Mouse (Mus musculus): ENCODE measurements around the gene Ptchd4. TPM values are rescaled to one million over a fixed set of nuclear protein-coding genes. Genes with fewer than 3 reads are reported as not detected.

The Ptchd4 gene
- polyA plus RNA-seq, 1 experiment from 2014 or later = 0.45 TPM

DNA sequence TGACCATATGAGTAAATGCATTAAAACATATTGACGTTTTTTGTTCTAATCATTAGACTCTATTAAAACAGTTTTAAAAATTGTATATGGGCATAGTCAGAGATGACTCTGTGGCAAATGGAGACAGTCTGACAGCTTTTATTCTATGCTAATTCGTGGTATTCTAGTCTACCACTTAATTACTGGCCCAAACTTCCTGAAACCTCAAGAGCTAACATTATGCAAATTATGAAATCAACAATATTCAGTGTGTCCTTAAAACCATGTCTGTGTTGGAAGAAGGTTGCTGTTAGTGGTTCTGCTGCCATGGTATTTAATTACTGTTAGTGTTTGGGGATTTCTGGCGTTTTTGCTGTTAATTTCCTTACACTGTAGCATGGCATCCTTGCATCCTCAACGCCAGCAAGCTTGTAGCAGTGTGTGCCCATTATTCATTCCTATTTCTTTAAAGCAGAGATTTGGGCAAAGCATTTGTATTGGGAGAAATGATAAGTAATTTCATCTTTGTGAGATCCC, 12.6 kb upstream of the Ptchd4 start:
- ATAC-seq (ENCODE audit: insufficient number of reproducible peaks, insufficient read depth, low FRiP score, low read depth) = no peak
- no peaks in the 10 kb centered on the region for H3K27me3 ChIP-seq (ENCODE audit: control insufficient read depth, insufficient read depth, low read length)
- no peaks in the 10 kb centered on the region for H3K36me3 ChIP-seq (ENCODE audit: control insufficient read depth, insufficient read depth, low read length)
- H3K4me2 ChIP-seq (replicated peaks; ENCODE audit: low read depth, low read length) = no peak overlapping the region
- no peaks in the 10 kb centered on the region for H3K4me1 ChIP-seq (ENCODE audit: control insufficient read depth, insufficient read depth, low read length)
- 64% methylated on average over 4 of the region's 4 CpGs for WGBS
- no peaks in the 10 kb centered on the region for H3K9me3 ChIP-seq (ENCODE audit: control insufficient read depth, low read depth, low read length)
- no peak overlapping the region for H3K27ac ChIP-seq (ENCODE audit: low read length)
- H3K9ac ChIP-seq (replicated peaks; ENCODE audit: low read depth, low read length) = no peak overlapping the region
- no peak overlapping the region for H3K4me3 ChIP-seq (ENCODE audit: low read depth, low read length)

- no peaks in the 10 kb centered on the region for H3K9me3 ChIP-seq (ENCODE audit: control insufficient read depth, low read depth, low read length)
- WGBS = 57% methylated on average over 4 of the region's 4 CpGs
- H3K4me2 ChIP-seq (replicated peaks; ENCODE audit: low read depth, low read length) = no peak overlapping the region
- no peak overlapping the region for H3K4me3 ChIP-seq (ENCODE audit: low read depth, low read length)
- ATAC-seq (ENCODE audit: insufficient number of reproducible peaks, insufficient read depth, low FRiP score, low read depth) = no peak
- H3K9ac ChIP-seq (replicated peaks; ENCODE audit: low read depth, low read length) = no peak overlapping the region
- H3K4me1 ChIP-seq (ENCODE audit: control insufficient read depth, insufficient read depth, low read length) = no peaks in the 10 kb centered on the region
- H3K27ac ChIP-seq (ENCODE audit: low read length) = no peak overlapping the region
- no peaks in the 10 kb centered on the region for H3K27me3 ChIP-seq (ENCODE audit: control insufficient read depth, insufficient read depth, low read length)
- no peaks in the 10 kb centered on the region for H3K36me3 ChIP-seq (ENCODE audit: control insufficient read depth, insufficient read depth, low read length)
Measured at GRCm38 (mm10) chr17:42304262-42304661, 11.5 kb upstream of the Ptchd4 start.

GRCm38 (mm10) chr17:42307001-42307400, 8.7 kb upstream of the Ptchd4 start:
- Histone ChIP-seq H3K4me3 (ENCODE audit: low read depth, low read length) (no peak overlapping the region), H3K27ac (ENCODE audit: low read length) (no peak overlapping the region), H3K4me1 (ENCODE audit: control insufficient read depth, insufficient read depth, low read length) (no peaks in the 10 kb centered on the region), H3K27me3 (ENCODE audit: control insufficient read depth, insufficient read depth, low read length) (no peaks in the 10 kb centered on the region), H3K36me3 (ENCODE audit: control insufficient read depth, insufficient read depth, low read length) (no peaks in the 10 kb centered on the region), H3K9ac (replicated peaks; ENCODE audit: low read depth, low read length) (no peak overlapping the region), H3K9me3 (ENCODE audit: control insufficient read depth, low read depth, low read length) (no peaks in the 10 kb centered on the region), H3K4me2 (replicated peaks; ENCODE audit: low read depth, low read length) (no peak overlapping the region)
- 88% methylated on average over 1 of the region's 1 CpGs for WGBS
- no peak for ATAC-seq (ENCODE audit: insufficient number of reproducible peaks, insufficient read depth, low FRiP score, low read depth)

GRCm38 (mm10) chr17:42310136-42310535, 5.6 kb upstream of the Ptchd4 start:
- no peak for ATAC-seq (ENCODE audit: insufficient number of reproducible peaks, insufficient read depth, low FRiP score, low read depth)
- H3K9me3 ChIP-seq (ENCODE audit: control insufficient read depth, low read depth, low read length) = no peaks in the 10 kb centered on the region
- H3K36me3 ChIP-seq (ENCODE audit: control insufficient read depth, insufficient read depth, low read length) = no peaks in the 10 kb centered on the region
- no peaks in the 10 kb centered on the region for H3K27me3 ChIP-seq (ENCODE audit: control insufficient read depth, insufficient read depth, low read length)
- H3K9ac ChIP-seq (replicated peaks; ENCODE audit: low read depth, low read length) = no peak overlapping the region
- no peak overlapping the region for H3K27ac ChIP-seq (ENCODE audit: low read length)
- no peaks in the 10 kb centered on the region for H3K4me1 ChIP-seq (ENCODE audit: control insufficient read depth, insufficient read depth, low read length)
- no peak overlapping the region for H3K4me3 ChIP-seq (ENCODE audit: low read depth, low read length)
- H3K4me2 ChIP-seq (replicated peaks; ENCODE audit: low read depth, low read length) = no peak overlapping the region

DNA sequence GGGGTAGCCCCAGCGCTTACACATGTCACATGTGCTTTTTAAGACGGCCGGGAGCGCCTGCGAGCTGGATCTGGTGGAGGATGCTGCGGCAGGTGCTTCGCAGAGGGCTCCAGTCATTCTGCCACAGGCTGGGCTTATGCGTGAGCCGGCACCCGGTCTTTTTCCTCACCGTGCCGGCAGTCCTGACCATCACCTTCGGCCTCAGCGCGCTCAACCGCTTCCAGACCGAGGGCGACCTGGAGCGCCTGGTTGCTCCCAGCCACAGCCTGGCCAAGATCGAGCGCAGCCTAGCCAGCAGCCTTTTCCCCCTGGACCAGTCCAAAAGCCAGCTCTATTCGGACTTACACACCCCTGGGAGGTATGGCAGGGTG, 850 bp downstream of the Ptchd4 start:
- Histone ChIP-seq H3K27ac (ENCODE audit: low read length) (no peak overlapping the region), H3K9me3 (ENCODE audit: control insufficient read depth, low read depth, low read length) (no peaks in the 10 kb centered on the region), H3K4me3 (ENCODE audit: low read depth, low read length) (peak overlapping the region; percentile 46), H3K27me3 (ENCODE audit: control insufficient read depth, insufficient read depth, low read length) (peaks cover 11% of the 10 kb centered on the region; the same call in 1 of the 2 replicates), H3K36me3 (ENCODE audit: control insufficient read depth, insufficient read depth, low read length) (no peaks in the 10 kb centered on the region), H3K4me1 (ENCODE audit: control insufficient read depth, insufficient read depth, low read length) (no peaks in the 10 kb centered on the region), H3K4me2 (replicated peaks; ENCODE audit: low read depth, low read length) (peak overlapping the region; percentile 94), H3K9ac (replicated peaks; ENCODE audit: low read depth, low read length) (no peak overlapping the region)
- 2% methylated on average over 22 of the region's 22 CpGs for WGBS
- peak; percentile 33; the same call in 1 of the 2 replicates for ATAC-seq (ENCODE audit: insufficient number of reproducible peaks, insufficient read depth, low FRiP score, low read depth)

DNA sequence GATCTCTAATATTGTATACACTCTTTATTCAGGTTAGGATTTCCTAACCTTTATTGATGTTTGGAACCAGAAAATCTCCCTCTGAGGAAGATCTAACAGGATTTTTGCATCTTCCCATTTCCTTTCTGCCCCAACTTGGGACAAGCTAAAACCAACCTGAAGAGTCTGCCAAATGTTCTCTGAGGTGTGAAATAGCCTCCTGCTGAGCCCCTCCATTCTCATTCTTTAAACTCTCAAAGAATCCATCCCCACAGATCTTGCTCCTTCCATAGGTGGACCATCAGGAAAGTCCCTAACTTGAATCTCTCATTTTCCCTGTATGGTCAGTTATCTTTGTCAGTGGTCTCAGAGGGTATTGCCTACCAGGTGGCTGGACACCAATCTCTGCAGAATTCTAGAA, 20.0 kb downstream of the Ptchd4 start:
- Histone ChIP-seq H3K27ac (ENCODE audit: low read length) (no peak overlapping the region), H3K9ac (replicated peaks; ENCODE audit: low read depth, low read length) (no peak overlapping the region), H3K27me3 (ENCODE audit: control insufficient read depth, insufficient read depth, low read length) (no peaks in the 10 kb centered on the region), H3K4me3 (ENCODE audit: low read depth, low read length) (no peak overlapping the region), H3K4me1 (ENCODE audit: control insufficient read depth, insufficient read depth, low read length) (no peaks in the 10 kb centered on the region), H3K4me2 (replicated peaks; ENCODE audit: low read depth, low read length) (no peak overlapping the region), H3K9me3 (ENCODE audit: control insufficient read depth, low read depth, low read length) (no peaks in the 10 kb centered on the region), H3K36me3 (ENCODE audit: control insufficient read depth, insufficient read depth, low read length) (no peaks in the 10 kb centered on the region)
- ATAC-seq (ENCODE audit: insufficient number of reproducible peaks, insufficient read depth, low FRiP score, low read depth) = no peak

GRCm38 (mm10) chr17:42336571-42336970, 20.8 kb downstream of the Ptchd4 start:
- Histone ChIP-seq H3K9me3 (ENCODE audit: control insufficient read depth, low read depth, low read length) (no peaks in the 10 kb centered on the region), H3K4me1 (ENCODE audit: control insufficient read depth, insufficient read depth, low read length) (no peaks in the 10 kb centered on the region), H3K36me3 (ENCODE audit: control insufficient read depth, insufficient read depth, low read length) (no peaks in the 10 kb centered on the region), H3K4me3 (ENCODE audit: low read depth, low read length) (no peak overlapping the region), H3K27ac (ENCODE audit: low read length) (no peak overlapping the region), H3K9ac (replicated peaks; ENCODE audit: low read depth, low read length) (no peak overlapping the region), H3K27me3 (ENCODE audit: control insufficient read depth, insufficient read depth, low read length) (no peaks in the 10 kb centered on the region), H3K4me2 (replicated peaks; ENCODE audit: low read depth, low read length) (no peak overlapping the region)
- 80% methylated on average over 6 of the region's 6 CpGs for WGBS
- ATAC-seq (ENCODE audit: insufficient number of reproducible peaks, insufficient read depth, low FRiP score, low read depth) = no peak

DNA sequence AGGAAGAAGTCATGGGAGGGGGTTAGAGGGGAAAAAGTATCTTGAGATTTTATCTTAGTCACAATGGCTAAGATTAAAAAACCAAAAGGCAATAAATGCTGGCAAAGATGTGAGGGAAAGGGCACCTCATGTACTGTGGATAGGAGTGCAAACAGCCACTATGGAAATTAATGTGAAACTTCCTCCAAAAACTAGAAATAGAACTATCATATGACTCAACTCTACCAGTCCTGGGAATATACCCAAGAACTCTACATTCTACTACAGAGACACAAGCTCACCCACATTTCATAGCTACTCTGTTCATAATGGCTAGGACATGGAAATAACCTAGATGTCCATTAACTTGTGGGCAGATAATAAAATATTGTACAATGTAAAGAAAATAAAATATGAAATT, 30.3 kb downstream of the Ptchd4 start:
- Histone ChIP-seq H3K4me2 (replicated peaks; ENCODE audit: low read depth, low read length) (no peak overlapping the region), H3K27me3 (ENCODE audit: control insufficient read depth, insufficient read depth, low read length) (no peaks in the 10 kb centered on the region), H3K9me3 (ENCODE audit: control insufficient read depth, low read depth, low read length) (no peaks in the 10 kb centered on the region), H3K4me3 (ENCODE audit: low read depth, low read length) (no peak overlapping the region), H3K36me3 (ENCODE audit: control insufficient read depth, insufficient read depth, low read length) (no peaks in the 10 kb centered on the region), H3K27ac (ENCODE audit: low read length) (no peak overlapping the region), H3K9ac (replicated peaks; ENCODE audit: low read depth, low read length) (no peak overlapping the region), H3K4me1 (ENCODE audit: control insufficient read depth, insufficient read depth, low read length) (no peaks in the 10 kb centered on the region)
- no peak for ATAC-seq (ENCODE audit: insufficient number of reproducible peaks, insufficient read depth, low FRiP score, low read depth)

- ATAC-seq (ENCODE audit: insufficient number of reproducible peaks, insufficient read depth, low FRiP score, low read depth) = no peak
- 52% methylated on average over 1 of the region's 1 CpGs for WGBS
Measured at GRCm38 (mm10) chr17:42358481-42358880, 42.7 kb downstream of the Ptchd4 start.

More at GRCm38 (mm10) chr17:42358481-42358880, 42.7 kb downstream of the Ptchd4 start:
- no peaks in the 10 kb centered on the region for H3K36me3 ChIP-seq (ENCODE audit: control insufficient read depth, insufficient read depth, low read length)
- no peak overlapping the region for H3K9ac ChIP-seq (replicated peaks; ENCODE audit: low read depth, low read length)
- H3K4me2 ChIP-seq (replicated peaks; ENCODE audit: low read depth, low read length) = no peak overlapping the region
- no peaks in the 10 kb centered on the region for H3K4me1 ChIP-seq (ENCODE audit: control insufficient read depth, insufficient read depth, low read length)
- H3K27ac ChIP-seq (ENCODE audit: low read length) = no peak overlapping the region
- no peaks in the 10 kb centered on the region for H3K27me3 ChIP-seq (ENCODE audit: control insufficient read depth, insufficient read depth, low read length)
- H3K9me3 ChIP-seq (ENCODE audit: control insufficient read depth, low read depth, low read length) = no peaks in the 10 kb centered on the region
- H3K4me3 ChIP-seq (ENCODE audit: low read depth, low read length) = no peak overlapping the region
